Mouse (Mus musculus): Measurements from ENCODE around the gene Zdhhc21.

Gene Zdhhc21
- long read RNA-seq, experiment 1, full-length matches to known transcripts: 1 of 7 reads
- long read RNA-seq, experiment 1, partial matches to known transcripts: 1 of 7 reads
- long read RNA-seq, experiment 1, other reads (novel, unspliced or antisense): 5 of 7 reads
- long read RNA-seq, experiment 2, partial matches to known transcripts: 0 of 6 reads
- long read RNA-seq, experiment 2, other reads (novel, unspliced or antisense): 6 of 6 reads

- intact Hi-C loops (cut with DNase I): no loop called here
These were observed at the start of gene Zdhhc21 for GRCm38 (mm10) chr4:82859131-82860125. Gene Zdhhc21, minus strand, starts transcription at chr4:82859958.

DNA sequence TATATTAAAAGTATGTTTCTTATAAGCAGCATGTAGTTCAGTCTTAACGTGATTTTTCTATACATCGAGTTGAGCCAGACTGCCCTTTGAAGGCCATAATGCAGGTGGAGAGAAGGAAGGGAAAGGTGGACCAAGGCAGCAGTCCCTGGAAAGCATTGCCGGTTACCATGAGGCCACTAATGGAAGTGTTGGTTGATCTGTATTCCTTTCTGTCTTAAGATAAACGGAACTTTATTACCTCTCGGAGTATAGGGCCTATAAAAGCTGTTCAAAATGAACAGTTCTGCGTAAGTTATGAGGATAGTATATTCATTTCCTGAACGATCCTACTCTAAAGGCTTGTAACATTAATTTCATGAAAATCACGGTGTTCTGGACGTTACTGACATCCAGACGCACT lies 35.5 kb upstream of the Zdhhc21 start:
- intact Hi-C loops (cut with DNase I): no loop called here

DNA sequence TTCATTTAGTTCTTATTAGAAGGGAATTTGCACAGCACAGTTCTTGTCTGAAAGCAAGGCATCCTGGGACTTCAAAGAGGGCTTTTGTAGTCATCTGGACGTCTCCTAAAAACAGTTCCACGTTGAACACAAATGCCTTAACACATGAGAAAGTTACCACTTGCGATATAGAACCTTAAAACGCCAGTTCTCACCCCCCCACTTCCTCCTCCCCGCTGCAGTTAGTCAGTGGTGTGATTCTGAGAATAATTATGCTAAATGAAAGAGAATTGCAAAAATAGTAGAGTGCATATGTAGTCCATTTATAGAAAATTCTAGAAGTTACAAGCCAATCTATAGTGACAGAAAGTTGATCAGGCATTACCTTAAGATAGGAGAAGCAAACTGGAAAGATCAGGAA lies 32.5 kb upstream of the Zdhhc21 start:
- intact Hi-C loops (cut with DNase I): no loop called here

- intact Hi-C loops (cut with DNase I): no loop called here
These were observed 31.8 kb upstream of the Zdhhc21 start for GRCm38 (mm10) chr4:82891566-82891965.

- intact Hi-C loops (cut with DNase I): no loop called here
These were observed 31.3 kb upstream of the Zdhhc21 start for GRCm38 (mm10) chr4:82891049-82891448.

DNA sequence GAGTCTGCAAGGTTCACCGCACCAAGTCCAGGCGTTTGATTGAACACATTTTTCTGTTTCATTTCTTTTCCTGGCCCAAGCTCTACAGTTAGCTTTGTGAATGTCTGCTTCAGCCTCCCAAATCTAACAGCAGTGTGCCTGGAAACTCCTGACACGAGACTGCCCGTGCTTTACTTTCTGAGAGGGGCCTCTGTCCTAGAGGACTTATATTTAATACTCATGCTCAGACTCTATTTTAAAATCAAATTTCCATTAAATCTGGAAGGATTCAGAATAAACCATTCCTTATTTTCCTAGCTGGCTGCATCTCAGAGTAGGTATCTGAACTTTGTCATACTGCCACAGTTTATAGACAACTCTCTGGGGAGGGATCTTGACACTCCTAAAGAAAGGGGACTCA lies 30.8 kb upstream of the Zdhhc21 start:
- intact Hi-C loops (cut with DNase I): no loop called here

- intact Hi-C loops (cut with DNase I): no loop called here
These were observed 26.4 kb upstream of the Zdhhc21 start for GRCm38 (mm10) chr4:82886148-82886547.

GRCm38 (mm10) chr4:82885535-82885913 lies 25.8 kb upstream of the Zdhhc21 start:
- intact Hi-C loops (cut with DNase I): no loop called here

- intact Hi-C loops (cut with DNase I): no loop called here
These were observed 25.1 kb upstream of the Zdhhc21 start, which contains the start of gene Cer1 for GRCm38 (mm10) chr4:82884636-82885534. Gene Cer1, minus strand, starts transcription at chr4:82885148.

GRCm38 (mm10) chr4:82882500-82882899 lies 22.7 kb upstream of the Zdhhc21 start:
- intact Hi-C loops (cut with DNase I): no loop called here

GRCm38 (mm10) chr4:82881366-82881765 lies 21.6 kb upstream of the Zdhhc21 start:
- intact Hi-C loops (cut with DNase I): no loop called here

DNA sequence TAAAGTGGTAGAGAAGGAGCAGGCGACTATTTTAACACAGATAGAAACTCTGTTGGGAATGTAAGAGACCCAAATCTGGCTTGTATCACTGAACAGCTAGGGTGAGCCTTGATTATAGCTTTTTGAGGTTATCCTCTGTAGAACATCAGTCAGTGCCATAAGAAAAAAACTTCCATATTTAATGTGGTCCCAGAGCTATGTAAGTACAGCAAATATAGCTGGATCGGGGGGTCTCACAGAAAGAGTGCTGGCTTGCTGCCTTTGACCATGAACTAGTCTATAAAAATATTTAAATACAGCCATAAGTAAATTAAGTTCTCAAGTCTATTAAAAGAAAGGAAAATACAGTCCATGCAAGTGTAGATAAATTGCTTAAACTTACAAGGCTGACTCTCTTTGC lies 20.5 kb upstream of the Zdhhc21 start:
- intact Hi-C loops (cut with DNase I): no loop called here

GRCm38 (mm10) chr4:82879152-82879551 lies 19.4 kb upstream of the Zdhhc21 start:
- intact Hi-C loops (cut with DNase I): no loop called here

DNA sequence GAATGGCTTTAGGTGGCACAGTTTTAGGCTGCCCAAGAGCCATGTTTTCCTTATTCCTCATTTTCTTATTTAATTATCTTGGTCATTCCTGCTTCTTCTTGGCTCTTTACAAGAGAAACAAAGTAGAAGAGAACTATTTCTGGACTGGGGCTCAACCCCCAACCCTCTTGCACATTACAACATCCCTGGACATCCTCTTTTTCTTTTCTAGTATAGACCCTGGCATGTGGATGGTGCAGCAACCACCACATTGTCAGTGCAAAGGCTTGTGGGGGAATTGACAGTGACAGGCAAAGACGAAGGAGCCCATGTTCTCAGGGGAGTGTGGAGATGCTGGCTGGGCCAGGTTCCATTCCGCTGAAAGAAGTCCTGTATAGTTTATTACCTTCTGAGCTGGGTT lies 16.9 kb upstream of the Zdhhc21 start:
- intact Hi-C loops (cut with DNase I): no loop called here

DNA sequence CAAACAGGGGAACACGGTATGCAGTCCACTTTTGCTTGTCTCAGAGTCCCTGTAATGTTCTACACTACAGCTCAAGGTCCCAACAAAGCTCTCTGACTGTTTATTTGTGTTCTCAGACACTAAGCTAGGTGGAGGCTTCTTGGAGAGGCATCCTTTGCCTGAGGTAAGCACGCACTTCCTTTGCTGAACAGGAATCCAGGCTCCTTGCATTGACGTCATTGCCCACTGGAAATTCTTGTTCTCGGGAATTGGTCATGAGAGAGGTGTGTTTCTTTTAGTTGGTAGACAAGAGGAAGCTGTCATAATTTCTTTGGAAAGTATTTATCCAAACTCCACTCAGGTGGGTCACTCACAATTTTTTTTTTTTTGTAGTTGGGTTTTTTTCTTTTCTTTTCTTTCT lies 15.8 kb upstream of the Zdhhc21 start:
- intact Hi-C loops (cut with DNase I): no loop called here

- intact Hi-C loops (cut with DNase I): no loop called here
These were observed 15.0 kb upstream of the Zdhhc21 start for GRCm38 (mm10) chr4:82874791-82875190.

DNA sequence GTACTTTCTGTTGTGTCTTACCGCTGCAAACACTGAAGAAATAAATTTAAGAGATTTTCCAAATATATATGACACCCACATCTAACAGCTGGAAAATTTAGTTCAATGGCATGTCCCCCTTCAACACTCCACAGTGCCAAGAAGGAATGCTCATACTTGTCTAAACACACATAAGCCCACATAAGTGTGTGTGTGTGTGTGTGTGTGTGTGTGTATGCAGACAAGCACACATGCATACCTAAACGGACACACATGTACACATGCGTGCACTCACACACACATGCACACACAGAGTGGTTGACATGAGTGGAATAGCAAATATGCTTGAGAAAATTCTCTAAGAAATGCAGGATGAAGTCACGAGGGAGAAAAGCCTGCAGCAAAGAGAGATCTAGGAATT lies 12.8 kb upstream of the Zdhhc21 start:
- intact Hi-C loops (cut with DNase I): no loop called here

GRCm38 (mm10) chr4:82872121-82872520 lies 12.4 kb upstream of the Zdhhc21 start:
- intact Hi-C loops (cut with DNase I): no loop called here

- intact Hi-C loops (cut with DNase I): no loop called here
These were observed 11.2 kb upstream of the Zdhhc21 start for GRCm38 (mm10) chr4:82870931-82871330.

GRCm38 (mm10) chr4:82867731-82868445 lies 8.1 kb upstream of the Zdhhc21 start:
- intact Hi-C loops (cut with DNase I): no loop called here

DNA sequence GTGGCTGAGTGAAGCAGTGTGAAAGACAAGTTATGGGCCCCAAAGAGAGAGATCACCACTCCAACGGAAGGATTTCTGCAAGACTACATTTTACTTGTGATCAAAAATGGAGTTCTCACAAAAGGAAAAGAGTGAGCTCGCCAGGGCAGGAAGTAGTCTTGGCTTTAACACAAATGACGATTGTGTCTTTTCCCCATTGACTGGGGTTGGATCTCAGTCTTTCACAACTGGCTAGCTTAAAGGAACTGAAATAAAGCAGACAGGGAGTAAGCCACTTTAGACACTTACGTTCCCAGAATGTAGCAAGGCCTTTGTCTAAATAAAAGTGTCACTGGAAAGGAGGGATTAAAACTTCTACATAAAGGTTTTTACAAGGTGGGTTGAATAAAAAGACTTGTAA lies 7.4 kb upstream of the Zdhhc21 start:
- intact Hi-C loops (cut with DNase I): no loop called here

Data from adrenal gland (tissue).